Mouse (Mus musculus) heart, postnatal 0 days (tissue): Measurements from ENCODE around the gene Dnajc11.

Source experiments
- CTCF ChIP-seq: IDR thresholded peaks from 2 replicates; pipeline ENCODE4 v1.5.1; 2016; ENCODE audit warnings: antibody characterized with exemption, control low read depth, low read depth
- EP300 ChIP-seq: IDR thresholded peaks from 2 replicates; pipeline ENCODE4 v1.6.1; 2016; ENCODE audit warnings: antibody characterized with exemption, low read depth

GRCm38 (mm10) chr4:152000906-152001305 is 67.4 kb downstream of the Dnajc11 start:
- no peak for TF ChIP-seq CTCF
- TF ChIP-seq EP300 = no peak
